Mouse (Mus musculus): ENCODE measurements at regions not wholly inside any gene's neighbourhood (a gene's known extent, or its start where the extent isn't known, plus 50 kb on each side); places are given as distances from the start of the nearest gene placed in this dataset.
A peak's percentile ranks its signal among the peaks of the same experiment; 100 is the strongest.

- H3K27me3 ChIP-seq (ENCODE audit: insufficient read depth, low read length): no peaks in the 10 kb centered on the region
- WGBS: 23% methylated on average over 12 of the region's 12 CpGs
- no peaks in the 10 kb centered on the region for H3K36me3 ChIP-seq (ENCODE audit: insufficient read depth)
- no peak for ATAC-seq (ENCODE audit: insufficient read depth)
- no peak overlapping the region for H3K27ac ChIP-seq (ENCODE audit: low read depth)
- no peak for TF ChIP-seq CTCF (IDR thresholded peaks at IDR 0.05; ENCODE audit: low read depth)
- H3K4me2 ChIP-seq: no peak overlapping the region
- H3K9ac ChIP-seq: no peak overlapping the region
- H3K4me1 ChIP-seq (ENCODE audit: insufficient read depth): peaks cover 6% of the 10 kb centered on the region; the same call in 1 of the 2 replicates
- H3K9me3 ChIP-seq (ENCODE audit: low read depth, low read length): no peaks in the 10 kb centered on the region
- DNase-seq: no peak
- no peak overlapping the region for H3K4me3 ChIP-seq (ENCODE audit: low read depth, low read length)
Measured at GRCm38 (mm10) chr7:130008591-130009418, 417.1 kb downstream of the Wdr11 start.

GRCm38 (mm10) chr7:130012067-130012466 lies 420.4 kb downstream of the Wdr11 start:
- TF ChIP-seq CTCF (IDR thresholded peaks at IDR 0.05; ENCODE audit: low read depth): no peak
- ATAC-seq (ENCODE audit: insufficient read depth): no peak
- Histone ChIP-seq H3K27me3 (ENCODE audit: insufficient read depth, low read length) (no peaks in the 10 kb centered on the region), H3K4me1 (ENCODE audit: insufficient read depth) (peaks cover 23% of the 10 kb centered on the region), H3K4me2 (no peak overlapping the region), H3K27ac (ENCODE audit: low read depth) (no peak overlapping the region), H3K9me3 (ENCODE audit: low read depth, low read length) (no peaks in the 10 kb centered on the region), H3K4me3 (ENCODE audit: low read depth, low read length) (no peak overlapping the region), H3K9ac (no peak overlapping the region), H3K36me3 (ENCODE audit: insufficient read depth) (no peaks in the 10 kb centered on the region)
- 75% methylated on average over 8 of the region's 8 CpGs for WGBS
- DNase-seq: no peak

- 76% methylated on average over 6 of the region's 6 CpGs for WGBS
- DNase-seq: no peak
- no peak for TF ChIP-seq CTCF (IDR thresholded peaks at IDR 0.05; ENCODE audit: low read depth)
- Histone ChIP-seq H3K9me3 (ENCODE audit: low read depth, low read length) (no peaks in the 10 kb centered on the region), H3K27ac (ENCODE audit: low read depth) (no peak overlapping the region), H3K27me3 (ENCODE audit: insufficient read depth, low read length) (no peaks in the 10 kb centered on the region), H3K36me3 (ENCODE audit: insufficient read depth) (no peaks in the 10 kb centered on the region), H3K4me2 (no peak overlapping the region), H3K9ac (no peak overlapping the region), H3K4me3 (ENCODE audit: low read depth, low read length) (no peak overlapping the region), H3K4me1 (ENCODE audit: insufficient read depth) (peaks cover 24% of the 10 kb centered on the region)
- no peak for ATAC-seq (ENCODE audit: insufficient read depth)
Measured at GRCm38 (mm10) chr7:130013109-130013508, 421.4 kb downstream of the Wdr11 start.

- H3K4me3 ChIP-seq (ENCODE audit: low read depth, low read length): no peak overlapping the region
- 0 out of 2 replicates have a peak, but pooled peaks have one; percentile 8 for TF ChIP-seq CTCF (IDR thresholded peaks at IDR 0.05; ENCODE audit: low read depth)
- 37% methylated on average over 10 of the region's 10 CpGs for WGBS
- peaks cover 27% of the 10 kb centered on the region for H3K4me1 ChIP-seq (ENCODE audit: insufficient read depth)
- no peak overlapping the region for H3K4me2 ChIP-seq
- H3K9ac ChIP-seq: no peak overlapping the region
- H3K36me3 ChIP-seq (ENCODE audit: insufficient read depth): no peaks in the 10 kb centered on the region
- no peaks in the 10 kb centered on the region for H3K27me3 ChIP-seq (ENCODE audit: insufficient read depth, low read length)
- no peak for DNase-seq
- ATAC-seq (ENCODE audit: insufficient read depth): no peak
- H3K9me3 ChIP-seq (ENCODE audit: low read depth, low read length): no peaks in the 10 kb centered on the region
- peak overlapping the region; percentile 81; the same call in 1 of the 2 replicates for H3K27ac ChIP-seq (ENCODE audit: low read depth)
Measured at GRCm38 (mm10) chr7:130014609-130015008, 422.9 kb downstream of the Wdr11 start.

- H3K9ac ChIP-seq: no peak overlapping the region
- no peak overlapping the region for H3K4me3 ChIP-seq (ENCODE audit: low read depth, low read length)
- DNase-seq: no peak
- peak; percentile 39; the same call in 1 of the 2 replicates for ATAC-seq (ENCODE audit: insufficient read depth)
- peak overlapping the region; percentile 81 for H3K27ac ChIP-seq (ENCODE audit: low read depth)
- no peaks in the 10 kb centered on the region for H3K27me3 ChIP-seq (ENCODE audit: insufficient read depth, low read length)
- WGBS: 19% methylated on average over 5 of the region's 5 CpGs
- H3K4me1 ChIP-seq (ENCODE audit: insufficient read depth): peaks cover 27% of the 10 kb centered on the region
- H3K36me3 ChIP-seq (ENCODE audit: insufficient read depth): no peaks in the 10 kb centered on the region
- H3K9me3 ChIP-seq (ENCODE audit: low read depth, low read length): no peaks in the 10 kb centered on the region
- no peak for TF ChIP-seq CTCF (IDR thresholded peaks at IDR 0.05; ENCODE audit: low read depth)
- no peak overlapping the region for H3K4me2 ChIP-seq
Measured at GRCm38 (mm10) chr7:130015375-130016014, 423.8 kb downstream of the Wdr11 start.

- peaks cover 27% of the 10 kb centered on the region for H3K4me1 ChIP-seq (ENCODE audit: insufficient read depth)
- no peak for TF ChIP-seq CTCF (IDR thresholded peaks at IDR 0.05; ENCODE audit: low read depth)
- H3K4me3 ChIP-seq (ENCODE audit: low read depth, low read length): no peak overlapping the region
- no peaks in the 10 kb centered on the region for H3K9me3 ChIP-seq (ENCODE audit: low read depth, low read length)
- WGBS: 38% methylated on average over 17 of the region's 17 CpGs
- no peak overlapping the region for H3K9ac ChIP-seq
- peak; percentile 70 for ATAC-seq (ENCODE audit: insufficient read depth)
- H3K4me2 ChIP-seq: no peak overlapping the region
- H3K36me3 ChIP-seq (ENCODE audit: insufficient read depth): no peaks in the 10 kb centered on the region
- peak; percentile 67 for DNase-seq
- H3K27me3 ChIP-seq (ENCODE audit: insufficient read depth, low read length): no peaks in the 10 kb centered on the region
- H3K27ac ChIP-seq (ENCODE audit: low read depth): peak overlapping the region; percentile 81
Measured at GRCm38 (mm10) chr7:130016015-130016874, 424.6 kb downstream of the Wdr11 start.
